In the genomic region with DNA sequence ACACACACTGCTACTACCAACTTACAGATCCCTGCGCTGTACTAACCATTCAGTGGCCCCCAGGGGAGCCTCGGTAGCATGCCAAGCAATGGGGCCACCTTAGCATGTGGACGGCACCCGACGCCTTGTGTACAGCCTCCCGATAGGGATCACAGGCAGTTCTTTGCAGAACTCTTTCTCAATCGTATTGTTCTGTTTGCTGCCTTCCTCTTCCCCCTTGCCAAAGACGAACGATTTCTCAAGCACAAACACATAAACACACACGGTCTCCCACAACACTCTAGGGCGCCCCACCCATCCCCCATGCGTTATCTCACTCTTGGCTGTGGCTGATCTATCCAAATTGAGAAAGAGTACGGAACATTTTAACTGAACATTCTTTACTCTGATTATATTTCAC, we compare ENCODE assay signal across 8 mouse cellular contexts.
A peak's percentile ranks its signal among the peaks of the same experiment; 100 is the strongest.
DNase-seq lines count a peak whose midpoint lies in the region; ATAC-seq lines count a peak whose summit lies in the region.
"Had no signal": no experiment of that assay in that cellular context is flagged by ENCODE, and none has a peak within 500 bp of the region (broad histone marks: within the 10 kb centered on the region; RNA-seq: fewer than 3 reads in every experiment).

No protein-coding gene starts in this region.

- no peaks in the 10 kb centered on the region for H3K9me3 ChIP-seq in midbrain, embryonic 11.5 days (ENCODE audit: control insufficient read depth, low read length)
- H3K9me3 ChIP-seq: limb, embryonic 12.5 days had no signal

- ATAC-seq in midbrain, embryonic 11.5 days (ENCODE audit: low FRiP score), result no peak

- H3K4me1 ChIP-seq in midbrain, embryonic 11.5 days (ENCODE audit: control insufficient read depth, insufficient read depth, low read length), result peaks cover 6% of the 10 kb centered on the region; the same call in 1 of the 2 replicates

- DNase-seq in urinary bladder, postnatal 14 days (ENCODE audit: low spot score), result peak; percentile 93
- DNase-seq in urinary bladder, adult 2 months (ENCODE audit: low spot score), result no peak
- DNase-seq in heart, postnatal 10 days, result peak; percentile 70 to 72
- DNase-seq in lung, postnatal 14 days, result peak; percentile 92
- no peak for DNase-seq in Muller cell, postnatal 12 days (ENCODE audit: inconsistent ontology term)
- DNase-seq in frontal cortex, postnatal 10 days (ENCODE audit: low spot score in 2 of 2), result no peak
- no peak for DNase-seq in midbrain, embryonic 11.5 days (ENCODE audit: low spot score, missing footprints)

- WGBS in midbrain, embryonic 11.5 days, result 92% methylated on average over 13 of the region's 13 CpGs

- no peaks in the 10 kb centered on the region for H3K36me3 ChIP-seq in midbrain, embryonic 11.5 days (ENCODE audit: control insufficient read depth, insufficient read depth, low read length)
- H3K36me3 ChIP-seq: limb, embryonic 12.5 days had no signal

- no peak overlapping the region for H3K4me2 ChIP-seq in midbrain, embryonic 11.5 days
- H3K4me2 ChIP-seq: limb, embryonic 12.5 days had no signal

- intact Hi-C loops in heart, postnatal 10 days (cut with DNase I), result no loop called here

- H3K4me3 ChIP-seq in midbrain, embryonic 11.5 days (ENCODE audit: low read depth, low read length), result no peak overlapping the region
- H3K4me3 ChIP-seq: limb, embryonic 12.5 days had no signal

- no peaks in the 10 kb centered on the region for H3K27me3 ChIP-seq in midbrain, embryonic 11.5 days (ENCODE audit: control insufficient read depth, insufficient read depth, low read length)

- no peak overlapping the region for H3K9ac ChIP-seq in midbrain, embryonic 11.5 days (ENCODE audit: low read length)
- H3K9ac ChIP-seq: limb, embryonic 12.5 days had no signal

- no peak overlapping the region for H3K27ac ChIP-seq in midbrain, embryonic 11.5 days (ENCODE audit: low read depth, low read length)
- H3K27ac ChIP-seq: limb, embryonic 12.5 days had no signal

Comparison
In these comparisons a context has a peak if more than half of its experiments do, and no peak if none do; other contexts are left out.
1. DNase-seq: peak in urinary bladder, postnatal 14 days (single experiment), heart, postnatal 10 days (2 of 2) and lung, postnatal 14 days (single experiment); none in urinary bladder, adult 2 months (single experiment), Muller cell, postnatal 12 days (single experiment), frontal cortex, postnatal 10 days (0 of 2) and midbrain, embryonic 11.5 days (single experiment).